14 mouse cellular contexts compared by ENCODE assay signal in genomic region chr4:33343732-33344057, GRCm38 (mm10). TPM values are rescaled to one million over a fixed set of nuclear protein-coding genes. Genes with fewer than 3 reads are reported as not detected.
A peak's percentile ranks its signal among the peaks of the same experiment; 100 is the strongest.
DNase-seq lines count a peak whose midpoint lies in the region; ATAC-seq lines count a peak whose summit lies in the region.
"Had no signal": no experiment of that assay in that cellular context is flagged by ENCODE, and none has a peak within 500 bp of the region (broad histone marks: within the 10 kb centered on the region; RNA-seq: fewer than 3 reads in every experiment).

No protein-coding gene starts in this region.

- DNase-seq in kidney, adult 8-10 months = no peak
- DNase-seq in testis, postnatal 14 days (ENCODE audit: low spot score) = peak; percentile 9
- no peak for DNase-seq in testis, postnatal 10 days (ENCODE audit: low spot score)
- peak; percentile 65 for DNase-seq in liver, embryonic 13.5 days
- DNase-seq in yolk sac, embryonic 10.5 days (ENCODE audit: low spot score) = peak; percentile 17
- DNase-seq in right cerebral cortex, postnatal 10 days (ENCODE audit: low spot score in 2 of 2) = no peak
- DNase-seq: cerebellum, postnatal 14 days; layer of hippocampus, adult 9-11 months had no signal

- WGBS in kidney, embryonic 15.5 days = 85% methylated on average over 6 of the region's 6 CpGs
- WGBS in liver, embryonic 13.5 days (ENCODE audit: insufficient replicate concordance) = 57% methylated on average over 6 of the region's 6 CpGs

- no peak overlapping the region for H3K4me3 ChIP-seq in kidney, embryonic 15.5 days (replicated peaks)
- H3K4me3 ChIP-seq in liver, embryonic 13.5 days (replicated peaks) = no peak overlapping the region
- H3K4me3 ChIP-seq: embryonic facial prominence, embryonic 15.5 days; intestine, embryonic 15.5 days; limb, embryonic 10.5 days; midbrain, embryonic 12.5 days had no signal

- ATAC-seq in kidney, embryonic 15.5 days (replicated peaks; ENCODE audit: low FRiP score) = 0 out of 2 replicates have a peak, but pooled peaks have one; percentile 64
- peak; percentile 97 for ATAC-seq in liver, embryonic 13.5 days (ENCODE audit: low read depth)
- no peak for ATAC-seq in CD4-positive, CD25-positive, alpha-beta regulatory T cell, adult 4 months
- ATAC-seq: intestine, embryonic 15.5 days had no signal

- H3K27ac ChIP-seq in kidney, embryonic 15.5 days = 0 out of 2 replicates have a peak overlapping the region, but pooled peaks have one; percentile 13
- H3K27ac ChIP-seq in liver, embryonic 13.5 days = peak overlapping the region; percentile 75
- H3K27ac ChIP-seq: embryonic facial prominence, embryonic 15.5 days; intestine, embryonic 15.5 days; limb, embryonic 10.5 days; midbrain, embryonic 12.5 days had no signal

- H3K4me1 ChIP-seq in kidney, embryonic 15.5 days = 0 out of 2 replicates have a peak, but pooled peaks cover 5% of the 10 kb centered on the region
- H3K4me1 ChIP-seq in liver, embryonic 13.5 days (replicated peaks) = peaks cover 20% of the 10 kb centered on the region
- H3K4me1 ChIP-seq: embryonic facial prominence, embryonic 15.5 days; intestine, embryonic 15.5 days; limb, embryonic 10.5 days; midbrain, embryonic 12.5 days had no signal

- H3K9me3 ChIP-seq in kidney, embryonic 15.5 days (replicated peaks) = no peaks in the 10 kb centered on the region
- H3K9me3 ChIP-seq in liver, embryonic 13.5 days (replicated peaks) = no peaks in the 10 kb centered on the region
- H3K9me3 ChIP-seq: embryonic facial prominence, embryonic 15.5 days; intestine, embryonic 15.5 days; limb, embryonic 10.5 days; midbrain, embryonic 12.5 days had no signal

- peaks cover 24% of the 10 kb centered on the region for H3K36me3 ChIP-seq in kidney, embryonic 15.5 days
- peaks cover 32% of the 10 kb centered on the region for H3K36me3 ChIP-seq in liver, embryonic 13.5 days
- H3K36me3 ChIP-seq: intestine, embryonic 15.5 days had no signal

- no peak overlapping the region for H3K9ac ChIP-seq in kidney, embryonic 15.5 days
- 0 out of 2 replicates have a peak overlapping the region, but pooled peaks have one; percentile 27 for H3K9ac ChIP-seq in liver, embryonic 13.5 days
- H3K9ac ChIP-seq: embryonic facial prominence, embryonic 15.5 days; intestine, embryonic 15.5 days; midbrain, embryonic 12.5 days had no signal

- H3K27me3 ChIP-seq in kidney, embryonic 15.5 days = no peaks in the 10 kb centered on the region
- no peaks in the 10 kb centered on the region for H3K27me3 ChIP-seq in liver, embryonic 13.5 days
- H3K27me3 ChIP-seq: embryonic facial prominence, embryonic 15.5 days; intestine, embryonic 15.5 days; midbrain, embryonic 12.5 days had no signal

- H3K4me2 ChIP-seq in kidney, embryonic 15.5 days = no peak overlapping the region
- H3K4me2 ChIP-seq in liver, embryonic 13.5 days = peak overlapping the region; percentile 34; the same call in 1 of the 2 replicates
- H3K4me2 ChIP-seq: embryonic facial prominence, embryonic 15.5 days; intestine, embryonic 15.5 days; midbrain, embryonic 12.5 days had no signal

RNA-seq across cellular contexts. Expression of gene Rngtt, which starts 33.6 kb away (rescaled TPM):
- polyA plus RNA-seq in kidney, embryonic 15.5 days (2015; fragmentation: Nextera tagmentation; extraction: Ambion mirVana) = 25.3 and 26.4 TPM in 2 replicates
- polyA plus RNA-seq in liver, embryonic 13.5 days (2015; fragmentation: Nextera tagmentation; extraction: Ambion mirVana) = 16.4 and 23.7 TPM in 2 replicates
- polyA plus RNA-seq in CD4-positive, CD25-positive, alpha-beta regulatory T cell, adult 4 months (2017; shearing (Covaris generic)) = 10 to 100 TPM; 62.4 to 63.0 TPM

RNA-seq across cellular contexts. Expression of gene Pnrc1, which starts 53.7 kb away (rescaled TPM):
- 86.5 and 90.2 TPM in 2 replicates for polyA plus RNA-seq in kidney, embryonic 15.5 days (2015; fragmentation: Nextera tagmentation; extraction: Ambion mirVana)
- 28.4 and 33.6 TPM in 2 replicates for polyA plus RNA-seq in liver, embryonic 13.5 days (2015; fragmentation: Nextera tagmentation; extraction: Ambion mirVana)
- 100 to 1,000 TPM in 1 of 2 experiments, 10 to 100 TPM in 1; 64.6 to 103 TPM for polyA plus RNA-seq in CD4-positive, CD25-positive, alpha-beta regulatory T cell, adult 4 months (2017; shearing (Covaris generic))

Comparison
In these comparisons a context has a peak if more than half of its experiments do, and no peak if none do; other contexts are left out.
1. DNase-seq: peak in testis, postnatal 14 days (single experiment), liver, embryonic 13.5 days (single experiment) and yolk sac, embryonic 10.5 days (single experiment); none in kidney, adult 8-10 months (0 of 2), testis, postnatal 10 days (single experiment) and right cerebral cortex, postnatal 10 days (0 of 2).